Mouse (Mus musculus) cortical plate, adult 2 months (tissue): ENCODE results near the gene Inpp5a.

ENCODE experiments used
- CTCF ChIP-seq: fragments of 200-500 bp; IDR thresholded peaks from 2 replicates; pipeline ENCODE4 v1.5.1; 2011; ENCODE audit warnings: mild to moderate bottlenecking, control low read depth, low read length; ENCODE audit not compliant: insufficient read depth; ENCODE audit errors: extremely low read depth
- POLR2A ChIP-seq: fragments of 200-500 bp; IDR thresholded peaks from 2 replicates; pipeline ENCODE4 v1.6.1; 2011; ENCODE audit warnings: mild to moderate bottlenecking, low read length, control low read depth; ENCODE audit not compliant: insufficient read depth; ENCODE audit errors: extremely low read depth

DNA sequence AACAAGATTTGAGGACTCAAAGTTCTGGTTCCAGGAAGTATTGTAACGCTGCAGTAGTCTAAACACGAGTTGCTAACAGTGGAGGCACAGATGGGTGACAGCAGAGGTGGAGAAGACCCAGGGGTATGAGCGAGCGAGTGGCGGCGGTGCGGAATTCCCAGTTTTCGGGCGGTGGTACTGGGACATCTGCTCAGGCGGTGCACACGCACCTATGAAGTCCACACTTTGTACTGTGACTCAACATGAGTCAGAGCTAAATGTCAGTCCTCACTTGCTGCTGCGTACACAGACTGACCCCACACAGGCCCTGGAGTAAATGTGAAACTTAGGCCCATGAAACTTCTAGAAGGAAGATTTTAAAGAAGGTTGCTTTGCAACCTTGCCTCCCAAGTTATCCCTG, 72.4 kb downstream of the Inpp5a start:
- no peak for TF ChIP-seq POLR2A
- no peak for TF ChIP-seq CTCF
